8 mouse cellular contexts compared by ENCODE assay signal in genomic region chr2:163994654-163994976, GRCm38 (mm10). TPM values are rescaled to one million over a fixed set of nuclear protein-coding genes. Genes with fewer than 3 reads are reported as not detected.
A peak's percentile ranks its signal among the peaks of the same experiment; 100 is the strongest.
DNase-seq lines count a peak whose midpoint lies in the region; ATAC-seq and TF ChIP-seq lines count a peak whose summit lies in the region.

TSS of gene Ywhab (plus strand) at chr2:163994960.

- 0% methylated on average over 12 of the region's 14 CpGs for WGBS in liver, adult 2 months
- WGBS in intestine, embryonic 14.5 days: 0% methylated on average over 14 of the region's 14 CpGs
- 0% methylated on average over 6 of the region's 14 CpGs for WGBS in macrophage (ENCODE audit: missing documents)

- H3K4me1 ChIP-seq in liver, adult 2 months (ENCODE audit: control insufficient read depth, insufficient read depth, low read length): peaks cover 4% of the 10 kb centered on the region
- peaks cover 16% of the 10 kb centered on the region for H3K4me1 ChIP-seq in intestine, embryonic 14.5 days (replicated peaks; ENCODE audit: control insufficient read depth, insufficient read depth, low read length)

- intact Hi-C loops in gastrocnemius, postnatal 14 days (cut with DNase I; ENCODE audit: low total_unique reads): no loop called here

- no peak for ATAC-seq in intestine, embryonic 14.5 days (replicated peaks; ENCODE audit: low FRiP score, low TSS enrichment, low read depth)
- ATAC-seq in frontal cortex, adult (ENCODE audit: low TSS enrichment): no peak; the same call in 1 of the 2 replicates

- H3K27ac ChIP-seq in liver, adult 2 months (replicated peaks; ENCODE audit: insufficient read depth, low read depth, low read length): peak within 1 kb of the TSS; percentile 84
- H3K27ac ChIP-seq in intestine, embryonic 14.5 days (ENCODE audit: low read depth): peak within 1 kb of the TSS; percentile 96
- H3K27ac ChIP-seq in macrophage: peak within 1 kb of the TSS; percentile 65

- no peaks in the 10 kb centered on the region for H3K36me3 ChIP-seq in liver, adult 2 months (ENCODE audit: control insufficient read depth, insufficient read depth, low read length)
- peaks cover 15% of the 10 kb centered on the region; the same call in 1 of the 2 replicates for H3K36me3 ChIP-seq in intestine, embryonic 14.5 days (ENCODE audit: control insufficient read depth, insufficient read depth, low read length)
- 0 out of 2 replicates have a peak, but pooled peaks cover 7% of the 10 kb centered on the region for H3K36me3 ChIP-seq in macrophage (ENCODE audit: inconsistent target)

- no peak for DNase-seq in liver, adult 2 months (ENCODE audit: extremely low read depth, low read depth, low spot score)
- no peak for DNase-seq in liver
- no peak for DNase-seq in adrenal gland, postnatal 4 days (ENCODE audit: low spot score in 2 of 2)
- no peak for DNase-seq in gastrocnemius, postnatal 14 days
- DNase-seq in intestine, embryonic 14.5 days (ENCODE audit: low spot score): no peak
- DNase-seq in natural killer cell, adult 2 months (ENCODE audit: low spot score in 2 of 2): no peak

- no peak for TF ChIP-seq POLR2A in liver, adult 2 months (IDR thresholded peaks at IDR 0.05; ENCODE audit: extremely low read depth, insufficient read depth, low read length)

- H3K4me2 ChIP-seq in intestine, embryonic 14.5 days (ENCODE audit: low read length): peak within 1 kb of the TSS; percentile 67

- H3K4me3 ChIP-seq in liver, adult 2 months (ENCODE audit: insufficient read depth, low read depth, low read length): peak within 1 kb of the TSS; percentile 95
- peak within 1 kb of the TSS; percentile 97 for H3K4me3 ChIP-seq in intestine, embryonic 14.5 days (ENCODE audit: low read depth, low read length)
- peak within 1 kb of the TSS; percentile 91 for H3K4me3 ChIP-seq in macrophage (ENCODE audit: inconsistent target)

- peak within 1 kb of the TSS; percentile 98 for H3K9ac ChIP-seq in liver, adult 2 months (ENCODE audit: low read depth, low read length)
- peak within 1 kb of the TSS; percentile 91 for H3K9ac ChIP-seq in intestine, embryonic 14.5 days (ENCODE audit: low read length)

- peaks cover 20% of the 10 kb centered on the region; the same call in 1 of the 2 replicates for H3K79me2 ChIP-seq in liver, adult 2 months (ENCODE audit: control insufficient read depth, insufficient read depth, low read length)
- H3K79me2 ChIP-seq in macrophage (ENCODE audit: inconsistent target): peaks cover 42% of the 10 kb centered on the region

- no peaks in the 10 kb centered on the region for H3K27me3 ChIP-seq in liver, adult 2 months (ENCODE audit: control insufficient read depth, insufficient read depth, low read length)
- no peaks in the 10 kb centered on the region for H3K27me3 ChIP-seq in intestine, embryonic 14.5 days (replicated peaks; ENCODE audit: control insufficient read depth, insufficient read depth, low read length)

- H3K9me3 ChIP-seq in intestine, embryonic 14.5 days (ENCODE audit: control insufficient read depth, low read length): no peaks in the 10 kb centered on the region

- no peak for TF ChIP-seq CTCF in liver, adult 2 months (IDR thresholded peaks at IDR 0.05; ENCODE audit: low read depth, low read length)

RNA-seq across cellular contexts. Expression of gene Ywhab, which starts in this region (rescaled TPM):
- total RNA-seq in liver, adult 2 months (2014; rRNA removed): 36.3 and 42.6 TPM in 2 replicates
- polyA plus RNA-seq in liver, adult 2 months (2012; rRNA removed): 16.9 and 17.2 TPM in 2 replicates
- 100 to 1,000 TPM; 260 to 263 TPM for total RNA-seq in adrenal gland, postnatal 4 days (2021)
- 10 to 100 TPM; 52.4 to 59.3 TPM for total RNA-seq in gastrocnemius, postnatal 14 days (2021)
- polyA plus RNA-seq in intestine, embryonic 14.5 days (2014; fragmentation: Nextera tagmentation; extraction: Ambion mirVana): 286 and 289 TPM in 2 replicates
- 10 to 100 TPM; 19.1 to 44.6 (median 27.2) TPM for total RNA-seq in macrophage (2018; cell fraction: chromatin; rRNA removed)
- total RNA-seq in macrophage (2018; cell fraction: cytosol; rRNA removed): 100 to 1,000 TPM; 154 to 192 (median 177) TPM
- 100 to 1,000 TPM in 1 of 26 experiments, 10 to 100 TPM in 25; 41.5 to 124 (median 70.1) TPM for total RNA-seq in macrophage (2018; cell fraction: nucleus; rRNA removed)
- polyA plus RNA-seq in macrophage (2018): 157 to 226 TPM (median 174 TPM) in 3 replicates
